Mouse (Mus musculus): ENCODE results near the gene Cgref1.

Cgref1 gene

GRCm38 (mm10) chr5:30887331-30887761, 58.0 kb downstream of the Cgref1 start:
- DNase-seq (ENCODE audit: extremely low spot score), result peak; percentile 87

GRCm38 (mm10) chr5:30886731-30887130, 58.7 kb downstream of the Cgref1 start:
- DNase-seq (ENCODE audit: extremely low spot score), result no peak

GRCm38 (mm10) chr5:30886209-30886608, 59.2 kb downstream of the Cgref1 start:
- DNase-seq (ENCODE audit: extremely low spot score), result no peak
